Mouse (Mus musculus): Measurements from ENCODE around the gene Gm11568. TPM values are rescaled to one million over a fixed set of nuclear protein-coding genes. Genes with fewer than 3 reads are reported as not detected.
"Not testable (repeated sequence)": the region's sequence is repeated elsewhere in the genome, so short reads cannot be mapped to it uniquely, and the experiment has no call there.

Gene Gm11568
- polyA plus RNA-seq, 1 experiment, result not detected

GRCm38 (mm10) chr11:99854121-99854520, 3.6 kb upstream of the Gm11568 start:
- DNase-seq, result no peak
- H3K4me3 ChIP-seq (ENCODE audit: control insufficient read depth, insufficient read depth, low read length), result no peak overlapping the region
- no peaks in the 10 kb centered on the region for H3K4me1 ChIP-seq (replicated peaks; ENCODE audit: control insufficient read depth, insufficient read depth, low read length)
- H3K27me3 ChIP-seq (ENCODE audit: control insufficient read depth, insufficient read depth, low read length), result no peaks in the 10 kb centered on the region
- TF ChIP-seq CTCF (IDR thresholded peaks at IDR 0.05; ENCODE audit: borderline replicate concordance, control insufficient read depth, extremely low read depth, insufficient read depth, low read length, poor library complexity) (no peak), POLR2A (IDR thresholded peaks at IDR 0.05; ENCODE audit: control insufficient read depth, extremely low read depth, insufficient read depth, low read length, poor library complexity) (no peak)
- 68% methylated on average over 3 of the region's 3 CpGs for WGBS
- H3K36me3 ChIP-seq (ENCODE audit: control insufficient read depth, insufficient read depth, low read length), result no peaks in the 10 kb centered on the region
- no peak overlapping the region for H3K27ac ChIP-seq (ENCODE audit: control insufficient read depth, insufficient read depth, low read length)

- TF ChIP-seq POLR2A (IDR thresholded peaks at IDR 0.05; ENCODE audit: control insufficient read depth, extremely low read depth, insufficient read depth, low read length, poor library complexity) (no peak), CTCF (IDR thresholded peaks at IDR 0.05; ENCODE audit: borderline replicate concordance, control insufficient read depth, extremely low read depth, insufficient read depth, low read length, poor library complexity) (no peak)
- WGBS, result 81% methylated on average over 2 of the region's 2 CpGs
- Histone ChIP-seq H3K4me3 (ENCODE audit: control insufficient read depth, insufficient read depth, low read length) (no peak overlapping the region), H3K36me3 (ENCODE audit: control insufficient read depth, insufficient read depth, low read length) (no peaks in the 10 kb centered on the region), H3K27ac (ENCODE audit: control insufficient read depth, insufficient read depth, low read length) (no peak overlapping the region), H3K27me3 (ENCODE audit: control insufficient read depth, insufficient read depth, low read length) (no peaks in the 10 kb centered on the region), H3K4me1 (replicated peaks; ENCODE audit: control insufficient read depth, insufficient read depth, low read length) (no peaks in the 10 kb centered on the region)
- DNase-seq, result no peak
These were observed 1.0 kb downstream of the Gm11568 start for GRCm38 (mm10) chr11:99858761-99859160.

- not testable (repeated sequence) for DNase-seq; H3K4me3 ChIP-seq (ENCODE audit: control insufficient read depth, insufficient read depth, low read length); H3K27ac ChIP-seq (ENCODE audit: control insufficient read depth, insufficient read depth, low read length); H3K36me3 ChIP-seq (ENCODE audit: control insufficient read depth, insufficient read depth, low read length); H3K27me3 ChIP-seq (ENCODE audit: control insufficient read depth, insufficient read depth, low read length); H3K4me1 ChIP-seq (replicated peaks; ENCODE audit: control insufficient read depth, insufficient read depth, low read length)
- WGBS, result 67% methylated on average over 1 of the region's 1 CpGs
These were observed 6.5 kb downstream of the Gm11568 start, which contains the start of gene Gm11559 for GRCm38 (mm10) chr11:99864176-99864575. Gene Gm11559 (plus strand): TSS chr11:99864476.

GRCm38 (mm10) chr11:99873089-99873488, 15.4 kb downstream of the Gm11568 start, which contains the start of gene Krtap9-1:
Gene Krtap9-1 (plus strand): TSS chr11:99873389.
- WGBS, result 73% methylated on average over 1 of the region's 1 CpGs
- not testable (repeated sequence) for DNase-seq; H3K27me3 ChIP-seq (ENCODE audit: control insufficient read depth, insufficient read depth, low read length); H3K36me3 ChIP-seq (ENCODE audit: control insufficient read depth, insufficient read depth, low read length); H3K27ac ChIP-seq (ENCODE audit: control insufficient read depth, insufficient read depth, low read length); H3K4me1 ChIP-seq (replicated peaks; ENCODE audit: control insufficient read depth, insufficient read depth, low read length); H3K4me3 ChIP-seq (ENCODE audit: control insufficient read depth, insufficient read depth, low read length)

- not testable (repeated sequence) for DNase-seq; H3K4me3 ChIP-seq (ENCODE audit: control insufficient read depth, insufficient read depth, low read length); H3K36me3 ChIP-seq (ENCODE audit: control insufficient read depth, insufficient read depth, low read length); H3K27me3 ChIP-seq (ENCODE audit: control insufficient read depth, insufficient read depth, low read length); H3K27ac ChIP-seq (ENCODE audit: control insufficient read depth, insufficient read depth, low read length); H3K4me1 ChIP-seq (replicated peaks; ENCODE audit: control insufficient read depth, insufficient read depth, low read length)
- WGBS, result 35% methylated on average over 1 of the region's 1 CpGs
These were observed 21.2 kb downstream of the Gm11568 start, which contains the start of gene Gm11567 for GRCm38 (mm10) chr11:99878887-99879286. Gene Gm11567 (plus strand): TSS chr11:99879187.

- WGBS, result 88% methylated on average over 2 of the region's 2 CpGs
- H3K27me3 ChIP-seq (ENCODE audit: control insufficient read depth, insufficient read depth, low read length), result no peaks in the 10 kb centered on the region
- no peaks in the 10 kb centered on the region for H3K4me1 ChIP-seq (replicated peaks; ENCODE audit: control insufficient read depth, insufficient read depth, low read length)
- H3K27ac ChIP-seq (ENCODE audit: control insufficient read depth, insufficient read depth, low read length), result no peak within 1 kb of the TSS
- DNase-seq, result no peak
- H3K4me3 ChIP-seq (ENCODE audit: control insufficient read depth, insufficient read depth, low read length), result no peak within 1 kb of the TSS
- H3K36me3 ChIP-seq (ENCODE audit: control insufficient read depth, insufficient read depth, low read length), result no peaks in the 10 kb centered on the region
- TF ChIP-seq CTCF (IDR thresholded peaks at IDR 0.05; ENCODE audit: borderline replicate concordance, control insufficient read depth, extremely low read depth, insufficient read depth, low read length, poor library complexity), result no peak
- no peak for TF ChIP-seq POLR2A (IDR thresholded peaks at IDR 0.05; ENCODE audit: control insufficient read depth, extremely low read depth, insufficient read depth, low read length, poor library complexity)
These were observed 49.9 kb downstream of the Gm11568 start, which contains the start of gene Krtap31-1 for GRCm38 (mm10) chr11:99907620-99908019. Gene Krtap31-1 (plus strand): TSS chr11:99907920.

Other genes with a start within 250 kb of the Gm11568 start
- gene Gm11937, start 247.7 kb upstream of the Gm11568 start, polyA plus RNA-seq (2012; rRNA removed), result not detected in 2 replicates
- gene Krtap2-4, start 243.1 kb upstream of the Gm11568 start, polyA plus RNA-seq (2012; rRNA removed), result 0.22 and 0.37 TPM in 2 replicates
- gene Gm11562, start 237.5 kb upstream of the Gm11568 start, polyA plus RNA-seq (2012; rRNA removed), result not detected in 2 replicates
- not detected in 2 replicates for gene Krtap4-1, start 229.7 kb upstream of the Gm11568 start, polyA plus RNA-seq (2012; rRNA removed)
- gene Krtap4-2, start 222.8 kb upstream of the Gm11568 start, polyA plus RNA-seq (2012; rRNA removed), result not detected in 2 replicates
- gene Krtap4-7, start 213.8 kb upstream of the Gm11568 start, polyA plus RNA-seq (2012; rRNA removed), result not detected in 2 replicates
- not detected in 2 replicates for gene Gm11555, start 207.7 kb upstream of the Gm11568 start, polyA plus RNA-seq (2012; rRNA removed)
- gene Gm11563, start 199.0 kb upstream of the Gm11568 start, polyA plus RNA-seq (2012; rRNA removed), result not detected in 2 replicates
- not detected in 2 replicates for gene Krtap4-6, start 192.0 kb upstream of the Gm11568 start, polyA plus RNA-seq (2012; rRNA removed)
- gene Gm14190, start 167.2 kb upstream of the Gm11568 start, polyA plus RNA-seq (2012; rRNA removed), result not detected in 2 replicates
- gene Gm14180, start 123.6 kb upstream of the Gm11568 start, polyA plus RNA-seq (2012; rRNA removed), result not detected in 2 replicates
- gene Gm11595, start 85.0 kb upstream of the Gm11568 start, polyA plus RNA-seq (2012; rRNA removed), result not detected in 2 replicates
- gene Krtap4-8, start 77.2 kb upstream of the Gm11568 start, polyA plus RNA-seq (2012; rRNA removed), result not detected in 2 replicates
- 0.17 TPM in 1 of 2 replicates, not detected in the other for gene Krtap4-9, start 72.7 kb upstream of the Gm11568 start, polyA plus RNA-seq (2012; rRNA removed)
- not detected in 2 replicates for gene Gm11596, start 64.5 kb upstream of the Gm11568 start, polyA plus RNA-seq (2012; rRNA removed)
- not detected in 2 replicates for gene Gm11569, start 59.0 kb upstream of the Gm11568 start, polyA plus RNA-seq (2012; rRNA removed)
- not detected in 2 replicates for gene Gm11554, start 53.5 kb upstream of the Gm11568 start, polyA plus RNA-seq (2012; rRNA removed)
- not detected in 2 replicates for gene Krtap4-13, start 48.0 kb upstream of the Gm11568 start, polyA plus RNA-seq (2012; rRNA removed)
- not detected in 2 replicates for gene Gm11564, start 42.3 kb upstream of the Gm11568 start, polyA plus RNA-seq (2012; rRNA removed)
- gene 2300003K06Rik, start 19.9 kb upstream of the Gm11568 start, polyA plus RNA-seq (2012; rRNA removed), result not detected in 2 replicates
- 0.28 TPM in 1 of 2 replicates, not detected in the other for gene Krtap4-16, start 6.3 kb upstream of the Gm11568 start, polyA plus RNA-seq (2012; rRNA removed)
- 0.31 TPM in 1 of 2 replicates, not detected in the other for gene Gm11559, start 6.6 kb downstream of the Gm11568 start, polyA plus RNA-seq (2012; rRNA removed)
- gene Krtap9-1, start 15.5 kb downstream of the Gm11568 start, polyA plus RNA-seq (2012; rRNA removed), result not detected in 2 replicates
- gene Gm11567, start 21.3 kb downstream of the Gm11568 start, polyA plus RNA-seq (2012; rRNA removed), result not detected in 2 replicates
- 0.13 TPM in 1 of 2 replicates, not detected in the other for gene Krtap31-1, start 50.0 kb downstream of the Gm11568 start, polyA plus RNA-seq (2012; rRNA removed)
- not detected in 2 replicates for gene Gm11565, start 56.8 kb downstream of the Gm11568 start, polyA plus RNA-seq (2012; rRNA removed)
- gene Krtap31-2, start 78.4 kb downstream of the Gm11568 start, polyA plus RNA-seq (2012; rRNA removed), result 0.11 TPM in 1 of 2 replicates, not detected in the other
- gene Krtap9-5, start 90.6 kb downstream of the Gm11568 start, polyA plus RNA-seq (2012; rRNA removed), result not detected in 2 replicates
- not detected in 2 replicates for gene Krtap29-1, start 121.1 kb downstream of the Gm11568 start, polyA plus RNA-seq (2012; rRNA removed)
- not detected in 2 replicates for gene Krtap16-1, start 128.7 kb downstream of the Gm11568 start, polyA plus RNA-seq (2012; rRNA removed)
- gene Krtap17-1, start 136.1 kb downstream of the Gm11568 start, polyA plus RNA-seq (2012; rRNA removed), result 0.31 and 0.43 TPM in 2 replicates
- gene Krt33a, start 158.3 kb downstream of the Gm11568 start, polyA plus RNA-seq (2012; rRNA removed), result 0.11 and 0.14 TPM in 2 replicates
- gene Krt33b, start 172.0 kb downstream of the Gm11568 start, polyA plus RNA-seq (2012; rRNA removed), result 0.44 TPM in 1 of 2 replicates, not detected in the other
- not detected in 2 replicates for gene Krt34, start 183.6 kb downstream of the Gm11568 start, polyA plus RNA-seq (2012; rRNA removed)
- gene Krt31, start 192.6 kb downstream of the Gm11568 start, polyA plus RNA-seq (2012; rRNA removed), result 0.15 and 0.23 TPM in 2 replicates
- 0.18 and 0.30 TPM in 2 replicates for gene Krt32, start 230.3 kb downstream of the Gm11568 start, polyA plus RNA-seq (2012; rRNA removed)
- gene Krt35, start 238.3 kb downstream of the Gm11568 start, polyA plus RNA-seq (2012; rRNA removed), result 0.13 and 0.20 TPM in 2 replicates
- 0.79 and 0.90 TPM in 2 replicates for gene Krt36, start 247.7 kb downstream of the Gm11568 start, polyA plus RNA-seq (2012; rRNA removed)

All from thymus, adult 2 months (tissue).